Mouse (Mus musculus) liver, adult 2 months (tissue): ENCODE data around the gene Sprr2a1. TPM values are rescaled to one million over a fixed set of nuclear protein-coding genes. Genes with fewer than 3 reads are reported as not detected.
"Not testable (repeated sequence)": the region's sequence is repeated elsewhere in the genome, so short reads cannot be mapped to it uniquely, and the experiment has no call there.

Experiments
- DNase-seq: peaks from one replicate; pipeline ENCODE4 v3.0.0-alpha.2; 2011; ENCODE audit warnings: low read depth, low spot score; ENCODE audit errors: extremely low read depth
- H3K27ac ChIP-seq: fragments of 200-500 bp; replicated peaks from 2 replicates; pipeline ENCODE4 v1.5.1; 2012; ENCODE audit warnings: low read depth, mild to moderate bottlenecking, control low read depth, inconsistent platforms, low read length; ENCODE audit not compliant: insufficient read depth
- H3K27me3 ChIP-seq: fragments of 200-500 bp; 2 replicates; pipeline ENCODE4 v1.6.1; 2012; ENCODE audit warnings: mild to moderate bottlenecking, moderate library complexity, low read length, inconsistent platforms; ENCODE audit not compliant: control insufficient read depth, insufficient read depth
- H3K36me3 ChIP-seq: fragments of 200-500 bp; 2 replicates; pipeline ENCODE4 v1.6.1; 2012; ENCODE audit warnings: low read length, inconsistent platforms; ENCODE audit not compliant: control insufficient read depth, insufficient read depth
- H3K4me1 ChIP-seq: fragments of 200-500 bp; 2 replicates; pipeline ENCODE4 v1.6.1; 2011; ENCODE audit warnings: low read length; ENCODE audit not compliant: control insufficient read depth, insufficient read depth
- H3K4me3 ChIP-seq: fragments of 200-500 bp; 2 replicates; pipeline ENCODE4 v1.5.1; 2011; ENCODE audit warnings: low read depth, mild to moderate bottlenecking, control low read depth, low read length, moderate library complexity; ENCODE audit not compliant: insufficient read depth
- H3K79me2 ChIP-seq: fragments of 200-500 bp; 2 replicates; pipeline ENCODE4 v1.6.1; 2012; ENCODE audit warnings: inconsistent platforms, mild to moderate bottlenecking, low read length, moderate library complexity; ENCODE audit not compliant: control insufficient read depth, insufficient read depth
- H3K9ac ChIP-seq: fragments of 200-500 bp; 2 replicates; pipeline ENCODE4 v1.6.1; 2012; ENCODE audit warnings: low read depth, mild to moderate bottlenecking, control low read depth, inconsistent platforms, low read length
- WGBS: fragments of 180-500 bp; shearing (Covaris S2); methylation state at CpG from one replicate; pipeline ENCODE4 v1.1.7; 2018; 5-methylcytosine and 5-hydroxymethylcytosine counted together
- polyA plus RNA-seq: library from polyadenylated mRNA; depleted of rRNA; stranded (reverse); fragments of >200 nt; gene quantifications from 2 replicates; pipeline ENCODE4 v1.2.3, GENCODE M21; 2012
- total RNA-seq: library from RNA; depleted of rRNA; stranded (reverse); fragments of >200 nt; gene quantifications from 2 replicates; pipeline ENCODE4 v1.2.3, GENCODE M21; 2014

Sprr2a1 gene
- total and polyA plus RNA-seq, 2 experiments, result not detected

DNA sequence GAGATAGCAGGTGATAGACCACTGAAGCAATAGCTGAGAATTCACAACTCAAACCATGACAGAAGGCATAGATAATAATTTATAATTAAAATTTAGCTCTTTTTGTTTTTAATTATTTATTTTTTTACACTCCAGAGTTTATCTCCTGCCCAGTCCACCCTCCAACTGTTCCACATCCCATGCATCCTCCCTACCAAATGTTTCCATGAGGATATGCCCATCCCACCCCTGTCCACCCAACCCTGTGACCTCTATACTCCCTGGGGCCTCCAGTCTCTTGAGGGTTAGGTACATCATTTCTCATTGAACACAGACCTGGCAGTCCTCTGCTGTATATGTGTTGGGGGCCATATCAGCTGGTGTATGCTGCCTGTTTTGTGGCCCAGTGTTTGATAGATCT lies 8.1 kb downstream of the Sprr2a1 start:
- DNase-seq, result not testable (repeated sequence)

DNA sequence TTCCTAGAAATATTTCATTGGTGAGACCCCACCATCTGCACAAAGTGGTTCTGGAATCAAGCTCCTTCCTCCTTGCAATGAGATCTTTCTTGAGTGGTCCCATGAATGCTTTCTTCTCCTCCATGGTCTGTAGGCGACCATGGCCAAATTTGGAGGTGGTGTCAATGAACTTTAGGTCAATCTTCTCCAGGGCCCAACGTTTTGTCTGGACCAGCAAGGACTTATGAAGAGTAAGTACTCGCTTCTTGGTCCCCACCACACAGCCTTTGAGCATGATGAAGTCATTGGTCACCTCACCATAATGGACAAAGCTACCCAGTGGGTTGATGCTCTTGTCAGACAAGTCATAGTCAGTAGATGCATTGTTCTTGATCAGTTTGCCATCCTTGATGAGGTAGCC lies 11.8 kb downstream of the Sprr2a1 start:
- H3K27me3 ChIP-seq, H3K27ac ChIP-seq, H3K4me1 ChIP-seq, H3K79me2 ChIP-seq, H3K9ac ChIP-seq, H3K4me3 ChIP-seq, DNase-seq, H3K36me3 ChIP-seq: not testable (repeated sequence)
- 71% methylated on average over 3 of the region's 3 CpGs for WGBS

More for the DNA sequence above, 8.1 kb downstream of the Sprr2a1 start:
- H3K79me2 ChIP-seq, H3K9ac ChIP-seq, H3K4me3 ChIP-seq, H3K36me3 ChIP-seq, H3K27ac ChIP-seq, H3K27me3 ChIP-seq, H3K4me1 ChIP-seq: not testable (repeated sequence)

DNA sequence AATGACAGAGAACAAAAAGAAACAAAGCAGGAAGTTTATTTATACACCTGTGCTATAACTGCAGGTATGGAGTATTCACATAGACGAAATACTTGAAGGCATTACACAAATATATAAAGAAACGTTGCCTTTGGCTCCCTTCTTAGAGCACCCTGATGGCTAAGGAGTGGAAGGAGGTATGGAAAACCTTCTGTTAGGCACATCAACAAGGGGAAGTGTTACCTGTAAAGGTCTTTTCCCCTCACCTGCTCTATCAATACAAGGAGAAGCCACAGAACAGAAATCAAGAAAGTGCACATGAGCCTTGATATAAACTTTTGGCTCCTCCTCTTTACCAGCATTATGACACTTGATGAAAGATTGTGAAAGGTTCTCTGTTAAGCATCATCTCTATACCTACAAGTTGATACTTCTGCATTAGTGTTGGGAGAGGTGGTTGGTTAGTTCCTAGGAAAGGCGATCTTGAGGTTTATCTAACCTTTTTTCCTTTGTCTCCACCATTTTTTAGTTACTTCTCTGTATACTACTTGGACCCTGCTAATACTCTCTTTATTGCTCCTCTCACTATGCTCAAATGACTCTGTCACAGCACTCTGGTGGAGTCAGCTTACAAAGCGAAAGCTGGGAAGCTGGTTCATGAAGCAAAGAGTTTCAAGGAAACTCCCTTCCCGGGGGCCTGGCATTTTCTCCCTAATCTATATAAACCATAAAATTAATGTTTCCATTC lies 21.0 kb downstream of the Sprr2a1 start:
- no CpG with 5 or more reads among the region's 5 CpGs for WGBS
- not testable (repeated sequence) for H3K36me3 ChIP-seq

DNA sequence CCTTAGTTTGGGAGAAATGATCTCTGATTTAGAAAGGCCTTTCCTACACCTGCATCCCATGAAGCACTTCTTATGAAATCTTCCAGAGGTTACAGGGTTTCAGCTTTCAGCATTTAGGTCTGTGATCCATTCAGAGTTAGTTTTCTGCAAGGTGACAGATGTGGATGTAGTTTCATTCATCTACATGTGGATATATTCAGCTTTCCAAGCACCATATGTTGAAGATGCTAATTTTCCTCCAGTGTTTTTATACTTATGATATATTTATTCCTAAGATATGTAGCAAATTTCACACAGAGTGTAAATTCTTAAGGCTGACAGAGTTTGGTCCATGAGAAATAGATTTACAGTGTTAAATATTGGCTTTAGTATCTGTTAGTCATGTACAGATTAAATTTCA lies 23.1 kb downstream of the Sprr2a1 start:
- H3K79me2 ChIP-seq, H3K27ac ChIP-seq, H3K36me3 ChIP-seq, H3K4me1 ChIP-seq, H3K27me3 ChIP-seq, DNase-seq, H3K9ac ChIP-seq, H3K4me3 ChIP-seq: not testable (repeated sequence)

More for the DNA sequence above, 21.0 kb downstream of the Sprr2a1 start:
- H3K9ac ChIP-seq, H3K4me3 ChIP-seq, H3K4me1 ChIP-seq, H3K79me2 ChIP-seq, DNase-seq, H3K27me3 ChIP-seq, H3K27ac ChIP-seq: not testable (repeated sequence)

DNA sequence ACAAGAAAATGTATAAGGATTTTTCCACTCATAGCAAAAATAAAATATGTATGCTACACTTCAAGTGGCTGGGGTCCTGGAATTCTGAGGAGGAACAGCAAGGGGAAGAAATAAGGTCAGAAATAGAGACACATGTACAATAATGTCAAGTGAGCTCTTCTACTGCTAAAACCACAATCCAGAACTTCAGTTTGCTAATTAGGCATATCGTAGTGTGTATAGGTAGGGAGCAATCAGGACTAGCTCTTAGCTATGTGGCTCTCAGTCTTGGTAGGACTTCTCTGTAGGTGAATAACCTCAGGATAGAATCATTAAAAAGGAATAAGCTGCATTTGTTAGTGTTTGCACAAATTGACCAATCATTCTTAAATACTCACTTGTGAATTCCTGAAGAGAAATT lies 23.6 kb downstream of the Sprr2a1 start:
- H3K36me3 ChIP-seq, H3K79me2 ChIP-seq, H3K4me3 ChIP-seq, H3K9ac ChIP-seq, H3K27ac ChIP-seq, H3K4me1 ChIP-seq, DNase-seq, H3K27me3 ChIP-seq: not testable (repeated sequence)
- WGBS, result no CpG with 5 or more reads among the region's 1 CpGs

DNA sequence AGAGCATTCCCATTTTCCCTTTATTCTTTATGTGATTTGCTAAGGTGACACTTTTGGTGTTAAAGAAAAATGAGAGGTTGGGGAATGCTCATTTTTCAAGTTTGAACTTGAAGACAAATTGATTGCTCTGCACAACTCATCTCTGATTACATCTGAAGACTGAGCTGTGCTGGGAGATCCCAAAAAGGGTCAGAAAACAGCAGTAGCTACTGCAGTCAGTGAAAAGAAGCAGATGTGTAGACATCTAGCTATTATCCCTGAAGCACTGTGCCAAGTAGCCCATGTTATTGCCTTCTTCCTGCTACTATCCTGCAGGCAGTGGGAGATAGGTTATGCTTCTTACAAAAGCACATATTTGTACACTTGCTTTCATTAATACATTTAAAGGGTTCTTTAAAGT lies 29.2 kb downstream of the Sprr2a1 start:
- H3K79me2 ChIP-seq, H3K9ac ChIP-seq, DNase-seq, H3K4me1 ChIP-seq, H3K4me3 ChIP-seq, H3K27ac ChIP-seq, H3K36me3 ChIP-seq, H3K27me3 ChIP-seq: not testable (repeated sequence)

DNA sequence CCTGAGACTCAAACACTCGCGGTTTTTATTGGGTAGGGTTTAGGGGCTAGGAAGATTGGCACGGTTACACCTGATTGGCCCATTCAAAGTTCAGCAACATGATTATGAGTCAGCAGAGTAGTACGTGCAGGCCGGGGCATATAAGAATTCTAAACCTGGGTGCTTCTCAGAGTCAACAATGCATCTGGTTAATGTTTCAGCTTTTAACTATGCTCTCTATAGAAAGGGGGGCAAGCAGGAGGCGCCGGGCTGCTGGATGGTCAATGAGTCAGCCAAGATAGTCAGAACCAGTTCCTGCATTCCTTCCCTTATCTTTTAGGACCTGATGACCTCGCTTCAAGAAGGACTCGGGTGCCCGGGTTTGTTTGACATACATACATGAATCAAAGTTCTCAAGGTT lies 30.6 kb downstream of the Sprr2a1 start:
- WGBS, result no CpG with 5 or more reads among the region's 10 CpGs
- not testable (repeated sequence) for H3K27me3 ChIP-seq, H3K79me2 ChIP-seq, H3K9ac ChIP-seq, DNase-seq, H3K27ac ChIP-seq, H3K36me3 ChIP-seq, H3K4me3 ChIP-seq, H3K4me1 ChIP-seq

DNA sequence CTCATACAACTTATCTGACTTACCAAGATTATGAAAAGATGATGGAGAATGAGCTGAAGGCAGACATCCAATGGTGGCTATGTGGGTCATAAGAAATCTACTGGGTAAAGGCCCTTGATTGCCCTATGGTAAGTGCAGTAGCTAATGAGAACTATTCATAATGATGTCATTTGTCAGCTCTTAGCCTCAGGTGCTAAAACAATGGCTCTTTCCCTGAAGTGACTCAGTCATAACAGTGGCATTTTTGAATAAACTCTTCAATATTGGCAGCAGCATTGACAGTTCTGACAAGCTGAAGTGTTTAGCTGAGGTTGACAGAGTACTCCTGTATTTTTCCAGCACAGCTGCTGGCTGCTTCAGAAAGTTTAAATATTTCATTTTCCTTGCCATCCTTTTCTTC lies 32.9 kb downstream of the Sprr2a1 start:
- not testable (repeated sequence) for H3K36me3 ChIP-seq, H3K9ac ChIP-seq, H3K4me1 ChIP-seq, DNase-seq, H3K27me3 ChIP-seq, H3K4me3 ChIP-seq, H3K27ac ChIP-seq, H3K79me2 ChIP-seq

DNA sequence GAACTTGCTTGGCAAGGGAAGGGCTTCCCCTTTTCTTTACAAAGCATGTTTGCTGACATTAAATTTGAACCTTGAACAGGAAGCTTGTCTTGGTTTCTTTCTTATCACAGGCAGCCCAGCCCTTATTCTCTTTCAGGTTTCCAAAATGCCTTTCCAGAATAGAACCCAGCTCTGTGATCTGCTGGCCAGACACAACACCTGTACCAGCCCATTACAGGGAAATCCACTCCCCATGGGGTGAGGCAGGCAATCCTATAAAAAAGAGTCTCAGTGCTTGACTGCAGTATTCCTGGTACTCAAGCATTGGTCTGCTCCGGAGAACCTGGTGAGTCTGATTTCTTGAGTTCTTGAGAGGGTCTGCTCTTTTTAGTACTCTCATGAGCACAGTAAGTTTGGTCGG lies 34.9 kb downstream of the Sprr2a1 start:
- WGBS, result 97% methylated on average over 1 of the region's 2 CpGs
- H3K4me1 ChIP-seq, H3K79me2 ChIP-seq, H3K36me3 ChIP-seq, H3K27me3 ChIP-seq, H3K27ac ChIP-seq, H3K9ac ChIP-seq, H3K4me3 ChIP-seq, DNase-seq: not testable (repeated sequence)
